Mouse (Mus musculus): ENCODE measurements at regions not wholly inside any gene's neighbourhood (a gene's known extent, or its start where the extent isn't known, plus 50 kb on each side); places are given as distances from the start of the nearest gene placed in this dataset.

DNA sequence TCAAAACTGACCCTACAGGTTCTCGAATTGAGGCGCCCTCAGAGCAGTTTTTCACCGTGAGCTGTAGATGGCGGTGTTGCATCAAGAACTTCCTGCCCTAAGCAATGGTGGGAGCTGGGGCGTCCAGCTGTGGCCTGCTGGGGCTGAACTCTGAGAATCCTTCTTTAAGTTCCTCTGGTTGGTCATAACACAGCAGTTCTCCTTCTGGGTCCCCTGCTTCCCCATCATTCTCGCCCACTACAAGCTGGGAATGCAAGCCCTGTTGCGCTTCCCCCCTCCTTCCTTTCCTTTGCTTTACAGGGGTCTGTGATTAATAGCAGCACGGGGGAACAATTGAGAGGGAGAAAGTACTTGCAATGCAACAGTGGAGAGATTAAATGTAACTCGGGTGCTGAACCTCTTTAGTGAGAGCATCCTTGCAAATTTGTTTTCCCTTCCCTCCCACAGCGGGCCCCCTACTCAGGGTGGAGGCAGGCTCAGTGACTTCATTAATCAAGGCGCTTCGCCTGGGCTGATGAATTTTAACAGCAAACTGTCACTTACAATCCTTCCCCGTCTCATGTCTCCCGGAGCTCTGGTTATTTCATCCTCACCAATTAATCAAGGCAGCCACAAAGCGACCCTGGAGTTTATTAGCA is 794.3 kb upstream of the Api5 start:
- H3K4me1 ChIP-seq (ENCODE audit: control insufficient read depth, insufficient read depth, low read length), result no peaks in the 10 kb centered on the region
- H3K4me3 ChIP-seq (ENCODE audit: insufficient read depth, low read length), result no peak overlapping the region
- no peak overlapping the region for H3K27ac ChIP-seq (ENCODE audit: insufficient read depth, low read length)
- no peak for TF ChIP-seq POLR2A (IDR thresholded peaks at IDR 0.05; ENCODE audit: low read depth, low read length)
- peak; percentile 68 for TF ChIP-seq CTCF (IDR thresholded peaks at IDR 0.05; ENCODE audit: borderline replicate concordance, insufficient read depth, low read length)

DNA sequence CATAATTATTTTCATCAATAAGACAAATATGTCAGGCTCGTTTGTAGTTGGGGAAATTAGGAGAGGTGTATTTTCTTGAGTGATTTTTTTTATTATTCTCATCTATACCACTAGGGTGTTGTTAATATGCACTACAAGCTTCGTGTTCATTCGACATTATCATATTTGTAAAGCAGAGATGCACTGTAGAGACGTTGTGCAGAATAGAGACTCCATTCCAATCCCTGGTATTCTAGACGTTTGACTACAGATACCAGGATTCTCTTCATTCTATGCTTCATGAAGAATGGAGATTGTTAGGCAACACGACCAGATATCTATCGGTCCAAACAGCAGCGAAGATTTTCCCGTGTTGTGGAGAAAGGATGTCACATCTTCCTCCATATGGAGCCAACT is 793.8 kb upstream of the Api5 start:
- TF ChIP-seq CTCF (IDR thresholded peaks at IDR 0.05; ENCODE audit: borderline replicate concordance, insufficient read depth, low read length), result no peak
- TF ChIP-seq POLR2A (IDR thresholded peaks at IDR 0.05; ENCODE audit: low read depth, low read length), result no peak
- Histone ChIP-seq H3K4me1 (ENCODE audit: control insufficient read depth, insufficient read depth, low read length) (no peaks in the 10 kb centered on the region), H3K4me3 (ENCODE audit: insufficient read depth, low read length) (no peak overlapping the region), H3K27ac (ENCODE audit: insufficient read depth, low read length) (no peak overlapping the region)

DNA sequence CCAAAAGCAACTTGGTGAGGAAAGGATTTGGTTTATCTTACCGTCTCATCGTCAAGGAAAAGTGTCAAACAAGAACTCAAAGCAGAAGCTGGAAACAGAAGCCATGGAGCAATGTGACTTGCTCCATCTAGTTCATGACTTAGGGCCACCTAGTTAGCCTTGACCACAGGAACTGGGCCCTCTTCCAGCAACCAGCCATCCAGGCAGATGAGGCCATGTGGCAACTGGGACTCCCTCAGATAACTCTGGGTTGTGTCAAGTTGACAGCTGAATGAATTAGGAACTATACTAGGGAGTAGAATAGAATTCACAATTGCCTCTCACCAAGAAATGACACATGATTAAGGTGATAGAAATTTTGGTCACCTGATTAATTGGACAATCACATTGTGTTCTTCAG is 791.5 kb upstream of the Api5 start:
- Histone ChIP-seq H3K27ac (ENCODE audit: insufficient read depth, low read length) (no peak overlapping the region), H3K4me1 (ENCODE audit: control insufficient read depth, insufficient read depth, low read length) (no peaks in the 10 kb centered on the region), H3K4me3 (ENCODE audit: insufficient read depth, low read length) (no peak overlapping the region)
- TF ChIP-seq POLR2A (IDR thresholded peaks at IDR 0.05; ENCODE audit: low read depth, low read length), result no peak
- no peak for TF ChIP-seq CTCF (IDR thresholded peaks at IDR 0.05; ENCODE audit: borderline replicate concordance, insufficient read depth, low read length)

DNA sequence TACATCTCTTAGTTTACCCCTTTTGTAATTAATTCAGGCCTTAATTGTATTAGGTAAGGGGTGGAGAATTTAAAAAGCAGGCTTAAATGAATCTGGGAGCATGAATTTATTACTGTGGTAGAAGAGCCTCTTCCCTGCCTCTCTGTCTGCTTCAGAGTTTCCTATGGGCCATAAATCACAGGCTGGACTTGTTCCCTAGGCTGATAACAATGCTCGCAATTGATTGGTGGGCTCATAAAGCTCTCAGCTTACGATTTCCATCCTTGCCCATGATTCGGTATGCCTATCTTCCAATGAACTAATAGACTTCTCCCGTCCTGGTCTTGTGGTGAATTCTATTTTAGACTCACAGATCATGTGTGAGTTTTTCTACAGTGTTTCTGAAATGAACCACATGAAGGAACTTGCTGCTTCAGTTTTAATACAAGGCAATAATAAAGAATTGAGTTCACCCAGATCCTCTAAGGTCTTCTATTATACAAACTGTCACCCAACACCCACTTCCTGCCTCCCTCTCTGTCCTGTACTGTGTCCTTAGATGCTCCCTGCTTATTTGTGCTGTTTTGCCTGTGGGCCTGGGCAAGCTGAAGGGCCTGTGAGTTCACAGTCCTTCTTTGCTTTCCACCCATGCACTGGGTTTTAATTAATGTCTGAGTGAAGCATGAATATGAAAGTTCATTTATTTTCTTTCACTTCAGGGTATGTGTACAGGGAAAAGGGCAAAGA is 772.4 kb upstream of the Api5 start:
- TF ChIP-seq CTCF (IDR thresholded peaks at IDR 0.05; ENCODE audit: borderline replicate concordance, insufficient read depth, low read length), result no peak
- Histone ChIP-seq H3K4me3 (ENCODE audit: insufficient read depth, low read length) (no peak overlapping the region), H3K4me1 (ENCODE audit: control insufficient read depth, insufficient read depth, low read length) (no peaks in the 10 kb centered on the region), H3K27ac (ENCODE audit: insufficient read depth, low read length) (no peak overlapping the region)

Measured in embryonic fibroblast, embryonic 13.5 days (primary cell).